Mouse (Mus musculus) ES-Bruce4 (cell line): ENCODE measurements around the gene Dpf2.

Experiments used
- CTCF ChIP-seq: IDR thresholded peaks from one replicate; pipeline ENCODE4 v1.8.1; 2011; ENCODE audit warnings: low read depth, low read length
- EP300 ChIP-seq: IDR thresholded peaks from 2 replicates; pipeline ENCODE4 v1.6.1; 2011; ENCODE audit warnings: low read depth, low read length; ENCODE audit not compliant: insufficient read depth

DNA sequence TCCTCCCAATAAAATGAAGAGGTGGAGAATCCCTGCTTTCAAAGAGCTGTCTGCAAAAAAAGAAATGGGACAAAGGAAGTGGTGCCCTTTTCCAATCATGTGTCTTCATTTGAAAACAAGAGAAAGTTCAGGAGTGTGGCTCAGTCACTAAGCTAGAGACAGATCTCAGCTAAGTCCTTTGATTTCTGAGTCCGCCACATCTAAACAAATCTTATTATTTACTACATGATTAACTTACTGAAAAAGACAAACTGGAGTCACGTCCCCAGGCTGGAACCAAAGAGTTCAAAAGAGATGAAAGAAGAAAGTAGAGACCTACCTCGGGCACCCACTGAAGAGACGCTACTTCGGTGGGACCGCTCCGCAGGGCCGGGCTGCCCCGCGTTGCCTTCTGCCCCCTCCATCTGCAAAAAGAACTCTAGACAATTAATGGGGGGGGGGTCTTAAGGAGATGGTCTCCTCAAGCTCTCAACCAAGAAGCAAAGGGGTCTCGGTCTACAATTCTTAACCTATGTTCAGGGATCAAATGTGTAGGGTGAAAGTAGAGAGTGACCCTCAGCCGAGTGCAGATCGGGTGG is 38.3 kb downstream of the Dpf2 start:
- TF ChIP-seq CTCF (no peak), EP300 (no peak)
